In the genomic region with DNA sequence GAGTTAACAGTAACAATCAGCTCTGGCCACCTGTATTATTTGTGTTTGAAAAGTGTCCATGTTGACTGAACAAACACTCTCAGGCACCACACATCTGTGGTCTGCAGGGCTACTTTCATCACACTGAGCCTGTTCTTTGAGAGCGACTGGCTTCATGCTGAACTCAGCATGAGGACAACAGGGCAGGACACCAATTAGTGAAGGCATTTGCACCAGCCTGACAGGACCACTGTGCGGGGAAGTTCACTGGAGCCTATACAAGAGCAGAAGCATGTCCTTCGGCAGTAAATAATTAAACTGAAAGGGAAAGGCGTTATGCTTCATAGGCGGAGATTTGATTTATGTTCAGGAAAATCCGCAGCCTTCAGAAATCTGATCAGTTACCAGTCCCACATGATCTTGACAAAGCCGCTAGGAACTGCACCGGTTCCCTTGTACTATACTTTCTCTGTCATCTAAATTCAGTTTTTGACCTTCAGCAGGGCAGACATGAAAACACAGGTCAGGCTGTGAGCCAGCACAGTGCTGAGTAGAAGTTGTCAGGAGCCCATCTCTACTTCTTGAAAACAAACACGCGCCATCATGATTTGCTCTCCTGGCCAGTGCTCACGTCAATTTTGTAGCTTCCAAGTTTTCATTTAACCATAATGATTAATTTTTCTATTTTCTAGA, we compare ENCODE assay signal across 10 mouse cellular contexts.
A peak's percentile ranks its signal among the peaks of the same experiment; 100 is the strongest.
DNase-seq lines count a peak whose midpoint lies in the region; ATAC-seq and TF ChIP-seq lines count a peak whose summit lies in the region.
"Had no signal": no experiment of that assay in that cellular context is flagged by ENCODE, and none has a peak within 500 bp of the region (broad histone marks: within the 10 kb centered on the region; RNA-seq: fewer than 3 reads in every experiment).

No protein-coding gene starts in this region.

- H3K9ac ChIP-seq in forebrain, embryonic 14.5 days (ENCODE audit: low read length) = no peak overlapping the region
- no peak overlapping the region for H3K9ac ChIP-seq in forebrain, embryonic 11.5 days (ENCODE audit: low read length)
- no peak overlapping the region for H3K9ac ChIP-seq in midbrain, embryonic 13.5 days (replicated peaks)
- H3K9ac ChIP-seq: heart, embryonic 15.5 days; midbrain, embryonic 12.5 days had no signal

- no peak for TF ChIP-seq CTCF in brain, embryonic 14.5 days (IDR thresholded peaks at IDR 0.05; ENCODE audit: borderline replicate concordance, extremely low read depth, insufficient read depth, insufficient read length)
- TF ChIP-seq CTCF in kidney, adult 2 months (conservative IDR thresholded peaks at IDR 0.05; ENCODE audit: insufficient read depth, insufficient read length, low read depth, low read length) = no peak

- no peak overlapping the region for H3K4me2 ChIP-seq in forebrain, embryonic 14.5 days (ENCODE audit: low read length)
- no peak overlapping the region for H3K4me2 ChIP-seq in forebrain, embryonic 11.5 days (ENCODE audit: low read depth, low read length, severe bottlenecking)
- H3K4me2 ChIP-seq in midbrain, embryonic 13.5 days (replicated peaks) = no peak overlapping the region
- H3K4me2 ChIP-seq: heart, embryonic 15.5 days; midbrain, embryonic 12.5 days had no signal

- no peaks in the 10 kb centered on the region for H3K36me3 ChIP-seq in forebrain, embryonic 14.5 days (ENCODE audit: control insufficient read depth, insufficient read depth, low read length)
- no peaks in the 10 kb centered on the region for H3K36me3 ChIP-seq in forebrain, embryonic 11.5 days (ENCODE audit: control insufficient read depth, insufficient read depth, low read length)
- H3K36me3 ChIP-seq in kidney, adult 2 months (ENCODE audit: control insufficient read depth, insufficient read depth, low read length) = no peaks in the 10 kb centered on the region
- H3K36me3 ChIP-seq in midbrain, embryonic 13.5 days = no peaks in the 10 kb centered on the region
- H3K36me3 ChIP-seq: heart, embryonic 15.5 days; midbrain, embryonic 12.5 days had no signal

- H3K4me3 ChIP-seq in forebrain, embryonic 14.5 days (ENCODE audit: low read depth, low read length) = no peak overlapping the region
- no peak overlapping the region for H3K4me3 ChIP-seq in forebrain, embryonic 11.5 days (ENCODE audit: low read depth, low read length)
- no peak overlapping the region for H3K4me3 ChIP-seq in kidney, adult 2 months (ENCODE audit: insufficient read depth, low read depth, low read length)
- H3K4me3 ChIP-seq in midbrain, embryonic 13.5 days (replicated peaks) = no peak overlapping the region
- H3K4me3 ChIP-seq: heart, embryonic 15.5 days; midbrain, embryonic 12.5 days had no signal

- H3K4me1 ChIP-seq in forebrain, embryonic 14.5 days (ENCODE audit: control insufficient read depth, insufficient read depth, low read length) = no peaks in the 10 kb centered on the region
- H3K4me1 ChIP-seq in forebrain, embryonic 11.5 days (replicated peaks; ENCODE audit: control insufficient read depth, insufficient read depth, low read length) = 0 out of 2 replicates have a peak, but pooled peaks cover 2% of the 10 kb centered on the region
- H3K4me1 ChIP-seq in kidney, adult 2 months (ENCODE audit: control insufficient read depth, insufficient read depth, low read length) = peaks cover 12% of the 10 kb centered on the region
- peaks cover 3% of the 10 kb centered on the region; the same call in 1 of the 2 replicates for H3K4me1 ChIP-seq in midbrain, embryonic 13.5 days (replicated peaks)
- H3K4me1 ChIP-seq: heart, embryonic 15.5 days had no signal

- H3K27ac ChIP-seq in forebrain, embryonic 14.5 days (ENCODE audit: low read depth, low read length) = no peak overlapping the region
- no peak overlapping the region for H3K27ac ChIP-seq in forebrain, embryonic 11.5 days (ENCODE audit: low read depth, low read length)
- no peak overlapping the region for H3K27ac ChIP-seq in kidney, adult 2 months (ENCODE audit: insufficient read depth, low read depth, low read length)
- no peak overlapping the region for H3K27ac ChIP-seq in midbrain, embryonic 13.5 days
- H3K27ac ChIP-seq: heart, embryonic 15.5 days; midbrain, embryonic 12.5 days had no signal

- H3K9me3 ChIP-seq in forebrain, embryonic 14.5 days (replicated peaks; ENCODE audit: control insufficient read depth, low read length) = no peaks in the 10 kb centered on the region
- H3K9me3 ChIP-seq in forebrain, embryonic 11.5 days (ENCODE audit: control insufficient read depth, low read length) = no peaks in the 10 kb centered on the region
- H3K9me3 ChIP-seq in midbrain, embryonic 13.5 days = no peaks in the 10 kb centered on the region
- H3K9me3 ChIP-seq: heart, embryonic 15.5 days; midbrain, embryonic 12.5 days had no signal

- peak; percentile 18; the same call in 1 of the 2 replicates for ATAC-seq in forebrain, embryonic 14.5 days
- no peak for ATAC-seq in forebrain, embryonic 11.5 days (replicated peaks; ENCODE audit: low FRiP score)
- ATAC-seq in midbrain, embryonic 13.5 days = peak; percentile 76

- no peak for TF ChIP-seq POLR2A in brain, embryonic 14.5 days (IDR thresholded peaks at IDR 0.05; ENCODE audit: borderline replicate concordance, extremely low read depth, insufficient read depth, insufficient read length, poor library complexity, severe bottlenecking)
- TF ChIP-seq POLR2A in kidney, adult 2 months (IDR thresholded peaks at IDR 0.05; ENCODE audit: low read depth, low read length) = no peak

- WGBS in forebrain, embryonic 14.5 days = 42% methylated on average over 11 of the region's 11 CpGs
- WGBS in forebrain, embryonic 11.5 days = 53% methylated on average over 11 of the region's 11 CpGs
- 22% methylated on average over 11 of the region's 11 CpGs for WGBS in kidney, adult 2 months
- WGBS in midbrain, embryonic 13.5 days = 57% methylated on average over 11 of the region's 11 CpGs

- DNase-seq in forebrain, embryonic 14.5 days (ENCODE audit: low spot score) = peak; percentile 16
- no peak for DNase-seq in forebrain, embryonic 11.5 days (ENCODE audit: low spot score)
- peak; percentile 66 for DNase-seq in brain, embryonic 14.5 days (ENCODE audit: low read depth)
- DNase-seq in kidney, adult 2 months = peak; percentile 37
- DNase-seq in urinary bladder, postnatal 10 days (ENCODE audit: low spot score) = no peak
- DNase-seq in heart, adult 8-10 months (ENCODE audit: low spot score) = no peak
- DNase-seq in frontal cortex, postnatal 14 days (ENCODE audit: low spot score in 2 of 2) = no peak

- no peaks in the 10 kb centered on the region for H3K27me3 ChIP-seq in forebrain, embryonic 14.5 days (replicated peaks; ENCODE audit: control insufficient read depth, insufficient read depth, low read length)
- H3K27me3 ChIP-seq in forebrain, embryonic 11.5 days (ENCODE audit: control insufficient read depth, insufficient read depth, low read length) = no peaks in the 10 kb centered on the region
- no peaks in the 10 kb centered on the region for H3K27me3 ChIP-seq in kidney, adult 2 months (replicated peaks; ENCODE audit: control insufficient read depth, insufficient read depth, low read length)
- H3K27me3 ChIP-seq in midbrain, embryonic 13.5 days = no peaks in the 10 kb centered on the region
- H3K27me3 ChIP-seq: heart, embryonic 15.5 days had no signal

Comparison
In these comparisons a context has a peak if more than half of its experiments do, and no peak if none do; other contexts are left out.
1. DNase-seq: peak in forebrain, embryonic 14.5 days (single experiment), brain, embryonic 14.5 days (single experiment) and kidney, adult 2 months (single experiment); none in forebrain, embryonic 11.5 days (single experiment), urinary bladder, postnatal 10 days (single experiment), heart, adult 8-10 months (single experiment) and frontal cortex, postnatal 14 days (0 of 2).